Mouse (Mus musculus): ENCODE data around the gene Ckmt2.

Gene Ckmt2

DNA sequence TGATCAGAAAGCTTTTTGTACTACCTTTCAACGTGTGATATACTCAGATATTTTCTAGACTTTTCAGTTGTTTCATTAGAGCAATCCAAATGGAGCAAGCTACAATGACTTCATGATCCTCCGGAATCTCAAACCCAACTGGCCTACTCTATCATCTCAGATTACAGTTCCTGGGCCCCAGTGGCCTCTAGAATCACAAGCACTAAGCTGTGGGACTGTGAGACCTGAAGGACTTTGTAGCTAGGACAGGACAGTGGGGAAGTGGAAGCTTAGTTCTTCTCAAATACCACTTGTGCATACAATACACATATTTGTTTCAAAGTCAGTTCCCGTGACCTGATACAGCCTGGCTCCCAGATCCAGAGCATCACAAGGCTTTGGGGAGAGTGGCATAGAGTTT, 1.3 kb upstream of the Ckmt2 start:
- in situ Hi-C loops (cut with MboI; ENCODE audit: low pct_unique_long_range_greater_than_20kb in 1 of 2, low sequenced_read_pairs in 2 of 2, unreplicated experiment in 1 of 2) = no loop called here

- in situ Hi-C loops (cut with MboI; ENCODE audit: low pct_unique_long_range_greater_than_20kb in 1 of 2, low sequenced_read_pairs in 2 of 2, unreplicated experiment in 1 of 2) = no loop called here
Measured at GRCm38 (mm10) chr13:91877350-91877749, 665 bp upstream of the Ckmt2 start.

GRCm38 (mm10) chr13:91875581-91875980, 1.1 kb downstream of the Ckmt2 start:
- in situ Hi-C loops (cut with MboI; ENCODE audit: low pct_unique_long_range_greater_than_20kb in 1 of 2, low sequenced_read_pairs in 2 of 2, unreplicated experiment in 1 of 2) = no loop called here

DNA sequence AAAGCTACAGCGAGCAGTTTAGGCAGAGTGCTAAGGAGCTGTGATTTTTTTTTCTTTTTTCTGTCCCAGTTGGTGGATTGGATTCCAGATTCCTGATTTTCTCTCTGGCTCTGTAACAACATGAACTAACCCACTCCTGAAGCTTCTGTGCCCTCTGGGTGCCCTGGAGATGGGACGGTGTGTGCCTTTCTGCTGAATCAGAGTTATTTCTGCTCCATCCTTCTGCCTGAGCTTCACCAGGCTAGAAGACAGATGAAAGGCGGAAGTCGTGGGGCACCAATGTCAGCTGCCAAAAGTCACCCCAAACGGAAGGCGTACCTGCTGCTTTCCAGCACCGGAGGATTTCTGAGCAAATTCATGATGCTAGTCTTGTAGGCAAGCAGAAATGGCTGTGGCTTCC, 2.1 kb downstream of the Ckmt2 start:
- in situ Hi-C loops (cut with MboI; ENCODE audit: low pct_unique_long_range_greater_than_20kb in 1 of 2, low sequenced_read_pairs in 2 of 2, unreplicated experiment in 1 of 2) = no loop called here

DNA sequence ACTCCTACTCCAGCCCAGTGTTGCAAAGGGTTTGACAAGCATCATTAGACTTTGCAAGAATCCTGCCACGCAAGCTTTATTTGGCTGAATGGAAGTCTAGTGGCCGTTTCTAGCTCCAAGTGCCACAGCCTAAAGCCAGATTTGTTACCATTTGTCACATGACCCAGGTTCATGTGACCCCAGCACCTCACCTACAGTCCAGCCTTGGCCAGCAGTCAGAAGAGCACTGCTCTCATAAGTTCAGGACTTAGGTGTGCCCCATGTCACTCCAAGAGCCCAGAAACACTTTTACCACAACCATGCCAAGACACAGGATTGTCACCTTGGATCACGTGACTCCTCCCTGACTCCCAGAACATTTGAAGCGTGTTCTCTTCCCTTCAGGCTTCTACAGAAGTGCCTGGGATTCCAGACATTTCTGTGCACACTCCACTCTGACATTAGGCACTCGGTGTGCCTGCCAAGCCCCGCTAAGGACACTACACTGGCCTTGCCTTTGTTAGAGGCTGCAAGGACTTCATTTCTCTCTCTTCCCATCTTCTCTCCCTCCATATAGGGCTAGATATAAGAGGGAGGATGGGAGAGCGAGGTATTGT, 2.9 kb downstream of the Ckmt2 start:
- in situ Hi-C loops (cut with MboI; ENCODE audit: low pct_unique_long_range_greater_than_20kb in 1 of 2, low sequenced_read_pairs in 2 of 2, unreplicated experiment in 1 of 2) = no loop called here

DNA sequence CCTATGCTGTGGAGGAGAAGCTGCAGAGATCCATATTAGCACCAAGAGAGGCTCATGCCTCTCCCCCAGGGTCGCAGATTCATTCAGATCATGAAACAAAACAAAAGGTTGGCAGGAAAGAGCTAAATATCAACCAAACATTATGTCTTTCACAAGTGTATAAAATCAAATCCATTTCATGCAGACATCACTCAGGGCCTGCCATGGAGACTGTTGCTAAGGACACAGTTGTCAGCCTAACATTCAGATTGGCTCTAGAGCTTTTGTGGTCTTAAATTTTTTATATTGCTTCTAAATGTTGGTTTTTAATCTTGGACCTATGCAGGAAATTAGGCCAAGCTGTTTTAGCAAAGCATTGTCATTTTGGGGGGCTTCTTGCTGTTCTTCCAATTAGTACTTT, 8.1 kb downstream of the Ckmt2 start:
- in situ Hi-C loops (cut with MboI; ENCODE audit: low pct_unique_long_range_greater_than_20kb in 1 of 2, low sequenced_read_pairs in 2 of 2, unreplicated experiment in 1 of 2) = no loop called here

DNA sequence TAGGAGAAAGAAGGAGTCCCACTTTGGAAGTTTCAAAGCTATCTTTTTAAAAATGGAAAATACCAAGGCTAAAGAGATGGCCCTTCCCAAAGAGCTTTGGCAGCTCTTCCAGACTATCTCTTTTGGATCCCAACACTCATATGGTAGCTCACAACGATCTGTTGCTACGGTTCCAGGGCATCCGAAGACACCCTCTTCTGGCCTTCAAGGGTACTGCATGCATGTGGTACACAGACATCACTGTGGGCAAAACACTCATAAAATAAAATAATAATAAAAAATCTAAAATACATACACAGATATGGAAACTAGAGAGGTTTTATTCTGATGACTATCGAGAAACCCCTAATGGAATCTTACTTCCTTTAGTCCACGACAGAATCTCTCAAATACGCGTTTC, 17.9 kb downstream of the Ckmt2 start:
- in situ Hi-C loops (cut with MboI; ENCODE audit: low pct_unique_long_range_greater_than_20kb in 1 of 2, low sequenced_read_pairs in 2 of 2, unreplicated experiment in 1 of 2) = no loop called here

DNA sequence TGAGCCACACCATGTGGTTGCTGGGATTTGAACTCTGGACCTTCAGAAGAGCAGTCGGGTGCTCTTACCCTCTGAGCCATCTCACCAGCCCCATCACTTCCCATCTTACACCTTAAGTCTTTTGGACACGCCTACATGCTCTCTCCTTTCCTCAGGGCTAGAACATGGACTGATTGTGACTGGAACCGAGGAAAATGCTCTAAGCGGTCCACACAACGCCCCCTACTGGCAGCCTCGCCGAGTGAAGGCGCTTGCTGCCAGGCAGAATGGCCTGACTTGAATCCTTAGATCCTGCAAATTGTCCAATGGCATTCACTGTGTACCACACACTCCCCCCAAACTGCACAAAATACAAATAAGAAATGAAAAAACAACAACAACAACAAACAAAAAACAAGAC, 19.3 kb downstream of the Ckmt2 start:
- in situ Hi-C loops (cut with MboI; ENCODE audit: low pct_unique_long_range_greater_than_20kb in 1 of 2, low sequenced_read_pairs in 2 of 2, unreplicated experiment in 1 of 2) = no loop called here

GRCm38 (mm10) chr13:91854412-91854811, 22.3 kb downstream of the Ckmt2 start:
- in situ Hi-C loops (cut with MboI; ENCODE audit: low pct_unique_long_range_greater_than_20kb in 1 of 2, low sequenced_read_pairs in 2 of 2, unreplicated experiment in 1 of 2) = no loop called here

GRCm38 (mm10) chr13:91827876-91828275, 48.8 kb downstream of the Ckmt2 start:
- in situ Hi-C loops (cut with MboI; ENCODE audit: low pct_unique_long_range_greater_than_20kb in 1 of 2, low sequenced_read_pairs in 2 of 2, unreplicated experiment in 1 of 2) = no loop called here

DNA sequence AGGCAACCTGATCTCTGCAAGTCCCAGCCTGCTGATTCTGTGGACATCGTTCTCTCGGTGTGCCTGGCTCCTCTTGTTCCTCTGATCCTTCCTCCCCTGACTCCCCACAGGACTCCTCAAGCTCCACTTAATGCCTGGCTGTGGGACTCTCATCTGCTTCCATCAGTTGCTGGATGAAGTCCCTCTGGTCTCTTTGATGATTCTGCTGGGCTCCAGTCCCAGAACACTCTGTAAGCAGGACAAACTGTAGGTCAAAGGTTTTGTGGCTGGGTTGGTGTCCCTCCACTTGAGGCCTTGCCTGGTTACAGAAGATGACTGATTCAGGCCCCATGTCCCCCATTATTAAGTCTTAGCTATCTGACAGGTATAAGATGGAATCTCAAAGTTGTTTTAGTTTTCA, 50.6 kb downstream of the Ckmt2 start:
- in situ Hi-C loops (cut with MboI; ENCODE audit: low pct_unique_long_range_greater_than_20kb in 1 of 2, low sequenced_read_pairs in 2 of 2, unreplicated experiment in 1 of 2) = no loop called here

- in situ Hi-C loops (cut with MboI; ENCODE audit: low pct_unique_long_range_greater_than_20kb in 1 of 2, low sequenced_read_pairs in 2 of 2, unreplicated experiment in 1 of 2) = no loop called here
Measured at GRCm38 (mm10) chr13:91824845-91825550, 51.7 kb downstream of the Ckmt2 start.

GRCm38 (mm10) chr13:91823735-91824134, 53.0 kb downstream of the Ckmt2 start:
- in situ Hi-C loops (cut with MboI; ENCODE audit: low pct_unique_long_range_greater_than_20kb in 1 of 2, low sequenced_read_pairs in 2 of 2, unreplicated experiment in 1 of 2) = no loop called here

DNA sequence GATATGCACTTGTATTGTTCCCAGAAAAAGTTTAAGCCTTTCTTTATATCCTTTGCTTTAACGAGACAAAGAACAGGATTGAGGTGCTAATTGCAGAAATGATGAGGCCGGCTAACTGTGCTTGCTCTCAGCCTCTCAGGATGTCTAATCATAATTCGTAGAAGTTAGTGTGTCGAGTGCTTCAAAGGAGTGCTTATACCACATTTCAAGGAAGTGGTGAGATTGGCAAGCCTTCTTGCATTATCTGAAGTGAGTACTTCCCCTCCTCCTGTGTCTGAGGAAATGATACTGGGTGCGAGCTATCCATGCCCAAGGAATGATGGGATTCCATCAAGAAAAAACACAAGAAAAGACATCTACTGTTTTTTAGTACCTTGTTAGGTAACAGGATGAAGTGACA, 62.0 kb downstream of the Ckmt2 start:
- in situ Hi-C loops (cut with MboI; ENCODE audit: low pct_unique_long_range_greater_than_20kb in 1 of 2, low sequenced_read_pairs in 2 of 2, unreplicated experiment in 1 of 2) = no loop called here

- in situ Hi-C loops (cut with MboI; ENCODE audit: low pct_unique_long_range_greater_than_20kb in 1 of 2, low sequenced_read_pairs in 2 of 2, unreplicated experiment in 1 of 2) = no loop called here
Measured at GRCm38 (mm10) chr13:91809476-91809875, 67.2 kb downstream of the Ckmt2 start.

- in situ Hi-C loops (cut with MboI; ENCODE audit: low pct_unique_long_range_greater_than_20kb in 1 of 2, low sequenced_read_pairs in 2 of 2, unreplicated experiment in 1 of 2) = no loop called here
Measured at GRCm38 (mm10) chr13:91807874-91808575, 68.7 kb downstream of the Ckmt2 start.

DNA sequence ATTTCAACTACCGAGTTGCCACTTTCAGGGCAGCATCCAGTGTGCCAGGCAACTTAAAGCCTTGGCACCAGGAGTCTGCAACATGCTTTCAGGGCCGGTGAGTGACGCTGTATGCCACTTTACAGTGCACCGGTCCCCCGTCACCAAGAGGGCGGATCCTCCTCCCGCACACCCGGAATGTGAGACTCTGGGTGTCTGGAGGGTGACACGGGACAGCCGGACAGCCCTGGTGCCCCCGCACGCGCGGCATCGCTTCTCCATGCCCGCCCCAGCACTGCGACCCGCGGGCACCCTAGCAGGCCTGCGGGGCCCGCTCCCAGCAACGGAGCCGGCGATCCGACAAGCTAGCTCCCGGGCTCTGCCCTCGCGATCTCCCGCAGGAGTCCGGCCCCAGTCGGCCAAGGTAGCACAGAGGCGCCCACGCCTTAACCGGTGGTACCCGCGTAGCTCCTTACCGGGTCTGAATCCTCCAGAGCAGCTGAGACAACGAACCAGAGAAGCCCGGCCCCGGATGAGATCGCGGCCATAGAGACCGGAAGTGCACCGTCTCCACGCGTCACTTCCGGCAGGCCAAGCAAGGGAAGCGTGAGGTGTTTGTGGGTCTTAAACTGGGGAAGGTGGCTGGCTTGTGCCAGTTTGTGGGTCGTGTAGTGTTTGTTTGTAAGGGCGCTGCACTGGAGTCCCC, 69.4 kb downstream of the Ckmt2 start, which contains the start of gene Zcchc9:
Zcchc9 (minus strand) TSS at position 551 of the 685 bp plus-strand sequence.
- in situ Hi-C loops (cut with MboI; ENCODE audit: low pct_unique_long_range_greater_than_20kb in 1 of 2, low sequenced_read_pairs in 2 of 2, unreplicated experiment in 1 of 2) = no loop called here

All from mouse embryonic stem cell (cell line).